Mouse (Mus musculus): ENCODE results near the gene Gcnt1.

DNA sequence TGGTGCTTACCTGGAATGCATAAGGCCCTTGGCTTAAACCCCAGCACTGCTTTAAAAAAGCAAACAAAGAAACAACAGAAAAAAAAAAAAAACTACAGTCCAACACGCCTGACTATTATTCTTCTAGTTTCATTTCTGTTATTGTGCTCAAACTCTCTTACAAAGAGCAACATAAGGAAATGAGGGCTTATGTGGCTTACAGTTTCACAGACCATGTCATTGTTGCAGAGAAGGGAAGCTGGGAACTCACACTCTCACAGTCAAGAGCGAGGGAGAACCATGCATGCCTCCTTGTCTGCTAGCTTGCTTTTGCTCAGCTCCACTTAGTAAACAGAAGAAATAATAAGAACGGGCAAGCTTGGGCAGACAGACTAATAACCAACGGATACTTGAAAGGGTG, 52.9 kb downstream of the Gcnt1 start:
- TF ChIP-seq EP300 (IDR thresholded peaks at IDR 0.05; ENCODE audit: insufficient read depth, low read depth, low read length) (no peak), POLR2A (IDR thresholded peaks at IDR 0.05; ENCODE audit: insufficient read depth, low read depth, low read length) (no peak), CTCF (IDR thresholded peaks at IDR 0.05) (no peak)

All from heart, adult 2 months (tissue).